Mouse (Mus musculus) small intestine, adult 2 months (tissue): ENCODE data around the gene Iqcd.

Experiments
- CTCF ChIP-seq: fragments of 200-500 bp; IDR thresholded peaks from 2 replicates; pipeline ENCODE4 v1.5.1; 2012; ENCODE audit warnings: low read depth, mild to moderate bottlenecking, control low read depth, inconsistent platforms, low read length, moderate library complexity, mixed read lengths; ENCODE audit not compliant: insufficient replicate concordance, insufficient read length; ENCODE audit errors: extremely low read depth
- POLR2A ChIP-seq: fragments of 200-500 bp; IDR thresholded peaks from 2 replicates; pipeline ENCODE4 v1.6.1; 2012; ENCODE audit warnings: low read depth, mild to moderate bottlenecking, control low read depth, inconsistent platforms, low read length, moderate library complexity

DNA sequence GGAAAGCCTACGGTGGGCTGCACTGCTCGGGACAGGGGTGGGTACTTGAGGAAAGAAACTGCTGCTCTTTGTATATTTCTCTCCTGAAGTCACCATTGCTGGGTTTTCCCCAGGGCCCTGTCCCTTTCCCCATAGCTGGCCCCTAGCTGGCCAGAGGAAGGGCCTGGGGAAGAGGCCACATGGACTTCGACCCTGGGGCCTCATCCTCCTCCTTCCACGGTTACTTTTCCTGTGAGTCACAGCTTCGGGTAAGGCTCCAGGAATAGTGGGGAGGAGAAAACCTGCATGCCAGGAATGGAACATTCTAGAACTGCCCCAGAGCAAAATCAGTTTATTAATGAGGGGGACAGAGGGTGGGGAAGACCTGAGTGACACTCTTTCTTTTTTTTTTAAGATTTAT is 38.7 kb upstream of the Iqcd start:
- TF ChIP-seq POLR2A: no peak
- no peak for TF ChIP-seq CTCF
